Mouse (Mus musculus) kidney, embryonic 16.5 days (tissue): ENCODE data around the gene Pepd. TPM values are rescaled to one million over a fixed set of nuclear protein-coding genes. Genes with fewer than 3 reads are reported as not detected.
"Not testable (repeated sequence)": the region's sequence is repeated elsewhere in the genome, so short reads cannot be mapped to it uniquely, and the experiment has no call there.

Experiments
- ATAC-seq: fragments of 200-750 bp; cut with Nextera tagmentation; 2 replicates; pipeline ENCODE4 v1.8.0; 2017; ENCODE audit warnings: moderate TSS enrichment; ENCODE audit not compliant: low FRiP score, low TSS enrichment
- H3K27ac ChIP-seq: fragments of 300-500 bp; sonication (generic); 2 replicates; pipeline ENCODE4 v1.5.1; 2014; ENCODE audit warnings: low read length
- H3K27me3 ChIP-seq: fragments of 300-500 bp; sonication (generic); 2 replicates; pipeline ENCODE4 v1.6.1; 2014; ENCODE audit warnings: low read length, control low read depth, mixed read lengths; ENCODE audit not compliant: insufficient read depth
- H3K36me3 ChIP-seq: fragments of 300-500 bp; sonication (generic); 2 replicates; pipeline ENCODE4 v1.6.1; 2014; ENCODE audit warnings: low read length, control low read depth, mixed read lengths; ENCODE audit not compliant: insufficient read depth
- H3K4me1 ChIP-seq: fragments of 300-500 bp; sonication (generic); 2 replicates; pipeline ENCODE4 v1.6.1; 2014; ENCODE audit warnings: low read length, control low read depth, mixed read lengths; ENCODE audit not compliant: insufficient read depth
- H3K4me2 ChIP-seq: fragments of 300-500 bp; sonication (generic); replicated peaks from 2 replicates; pipeline ENCODE4 v1.6.1; 2014; ENCODE audit warnings: low read depth, low read length
- H3K4me3 ChIP-seq: fragments of 300-500 bp; sonication (generic); 2 replicates; pipeline ENCODE4 v1.5.1; 2014; ENCODE audit warnings: mild to moderate bottlenecking, low read length
- H3K9ac ChIP-seq: fragments of 300-500 bp; sonication (generic); replicated peaks from 2 replicates; pipeline ENCODE4 v1.6.1; 2014; ENCODE audit warnings: low read length
- H3K9me3 ChIP-seq: fragments of 300-500 bp; sonication (generic); 2 replicates; pipeline ENCODE4 v1.6.1; 2016; ENCODE audit warnings: low read length, control low read depth
- WGBS: fragments of 180-500 bp; shearing (Covaris S2); extraction: QIAGEN DNeasy Blood & Tissue Kit; methylation state at CpG from one replicate; pipeline ENCODE4 v1.1.7; 2014; 5-methylcytosine and 5-hydroxymethylcytosine counted together
- polyA plus RNA-seq: library from polyadenylated mRNA; unstranded; fragments of >200 nt; fragmentation: Nextera tagmentation; extraction: Ambion mirVana; gene quantifications from 2 replicates; pipeline ENCODE4 v1.2.1, GENCODE M21; 2015

The Pepd gene
- polyA plus RNA-seq, 1 experiment from 2014 or later, result 148 TPM

- no peak for ATAC-seq
- H3K4me2 ChIP-seq, result no peak overlapping the region
- WGBS, result 78% methylated on average over 3 of the region's 3 CpGs
These were observed 61.7 kb downstream of the Pepd start for GRCm38 (mm10) chr7:34973877-34974276.

GRCm38 (mm10) chr7:34975913-34976312, 63.7 kb downstream of the Pepd start:
- H3K36me3 ChIP-seq, result peaks cover 7% of the 10 kb centered on the region
- no peak overlapping the region for H3K4me3 ChIP-seq
- H3K9ac ChIP-seq, result no peak overlapping the region
- H3K4me2 ChIP-seq, result no peak overlapping the region
- H3K9me3 ChIP-seq, result no peaks in the 10 kb centered on the region
- no peaks in the 10 kb centered on the region for H3K4me1 ChIP-seq
- no peaks in the 10 kb centered on the region for H3K27me3 ChIP-seq
- WGBS, result 85% methylated on average over 12 of the region's 12 CpGs
- H3K27ac ChIP-seq, result no peak overlapping the region
- ATAC-seq, result no peak

More at GRCm38 (mm10) chr7:34973877-34974276, 61.7 kb downstream of the Pepd start:
- Histone ChIP-seq H3K27me3 (no peaks in the 10 kb centered on the region), H3K4me1 (no peaks in the 10 kb centered on the region), H3K9ac (no peak overlapping the region), H3K27ac (no peak overlapping the region), H3K36me3 (peaks cover 22% of the 10 kb centered on the region), H3K9me3 (no peaks in the 10 kb centered on the region), H3K4me3 (no peak overlapping the region)

GRCm38 (mm10) chr7:34977403-34977802, 65.2 kb downstream of the Pepd start:
- Histone ChIP-seq H3K4me1 (no peaks in the 10 kb centered on the region), H3K9ac (no peak overlapping the region), H3K9me3 (no peaks in the 10 kb centered on the region), H3K4me3 (no peak overlapping the region), H3K4me2 (no peak overlapping the region), H3K27ac (no peak overlapping the region), H3K36me3 (peaks cover 8% of the 10 kb centered on the region), H3K27me3 (no peaks in the 10 kb centered on the region)
- ATAC-seq, result no peak
- WGBS, result 96% methylated on average over 4 of the region's 4 CpGs

GRCm38 (mm10) chr7:34981803-34982202, 69.6 kb downstream of the Pepd start:
- Histone ChIP-seq H3K4me2 (no peak overlapping the region), H3K9me3 (no peaks in the 10 kb centered on the region), H3K9ac (no peak overlapping the region), H3K27me3 (no peaks in the 10 kb centered on the region), H3K4me3 (no peak overlapping the region), H3K36me3 (peaks cover 5% of the 10 kb centered on the region), H3K27ac (no peak overlapping the region), H3K4me1 (peaks cover 24% of the 10 kb centered on the region)
- 90% methylated on average over 10 of the region's 10 CpGs for WGBS
- ATAC-seq, result no peak

GRCm38 (mm10) chr7:34982372-34982771, 70.2 kb downstream of the Pepd start:
- WGBS, result 76% methylated on average over 2 of the region's 2 CpGs
- H3K9me3 ChIP-seq, H3K27me3 ChIP-seq, ATAC-seq, H3K27ac ChIP-seq, H3K4me2 ChIP-seq, H3K4me3 ChIP-seq, H3K9ac ChIP-seq, H3K36me3 ChIP-seq: not testable (repeated sequence)
- peaks cover 24% of the 10 kb centered on the region for H3K4me1 ChIP-seq

- peak overlapping the region; percentile 9; the same call in 1 of the 2 replicates for H3K27ac ChIP-seq
- no peaks in the 10 kb centered on the region for H3K27me3 ChIP-seq
- no peak overlapping the region for H3K4me2 ChIP-seq
- peaks cover 24% of the 10 kb centered on the region for H3K4me1 ChIP-seq
- H3K4me3 ChIP-seq, result no peak overlapping the region
- ATAC-seq, result no peak; the same call in 1 of the 2 replicates
- WGBS, result 60% methylated on average over 4 of the region's 4 CpGs
- H3K9ac ChIP-seq, result no peak overlapping the region
- peaks cover 5% of the 10 kb centered on the region for H3K36me3 ChIP-seq
- H3K9me3 ChIP-seq, result no peaks in the 10 kb centered on the region
These were observed 71.7 kb downstream of the Pepd start for GRCm38 (mm10) chr7:34983702-34984475.

GRCm38 (mm10) chr7:34984526-34985133, 72.5 kb downstream of the Pepd start:
- no peaks in the 10 kb centered on the region for H3K9me3 ChIP-seq
- WGBS, result 22% methylated on average over 11 of the region's 11 CpGs

GRCm38 (mm10) chr7:34985216-34985615, 73.0 kb downstream of the Pepd start:
- no peak overlapping the region for H3K27ac ChIP-seq
- ATAC-seq, result no peak; the same call in 1 of the 2 replicates

More at GRCm38 (mm10) chr7:34984526-34985133, 72.5 kb downstream of the Pepd start:
- Histone ChIP-seq H3K27ac (peak overlapping the region; percentile 9; the same call in 1 of the 2 replicates), H3K4me3 (no peak overlapping the region), H3K27me3 (no peaks in the 10 kb centered on the region), H3K9ac (no peak overlapping the region), H3K4me2 (no peak overlapping the region), H3K4me1 (peaks cover 24% of the 10 kb centered on the region), H3K36me3 (peaks cover 5% of the 10 kb centered on the region)
- peak; percentile 55 for ATAC-seq

GRCm38 (mm10) chr7:34985646-34986045, 73.5 kb downstream of the Pepd start:
- peak; percentile 47; the same call in 1 of the 2 replicates for ATAC-seq
- H3K4me3 ChIP-seq, result no peak overlapping the region
- H3K9me3 ChIP-seq, result no peaks in the 10 kb centered on the region
- no peaks in the 10 kb centered on the region for H3K27me3 ChIP-seq
- H3K4me2 ChIP-seq, result no peak overlapping the region
- peaks cover 24% of the 10 kb centered on the region for H3K4me1 ChIP-seq
- H3K36me3 ChIP-seq, result peaks cover 5% of the 10 kb centered on the region
- H3K27ac ChIP-seq, result no peak overlapping the region
- no peak overlapping the region for H3K9ac ChIP-seq

More at GRCm38 (mm10) chr7:34985216-34985615, 73.0 kb downstream of the Pepd start:
- Histone ChIP-seq H3K4me1 (peaks cover 24% of the 10 kb centered on the region), H3K4me2 (no peak overlapping the region), H3K36me3 (peaks cover 5% of the 10 kb centered on the region), H3K4me3 (no peak overlapping the region), H3K27me3 (no peaks in the 10 kb centered on the region), H3K9ac (no peak overlapping the region), H3K9me3 (no peaks in the 10 kb centered on the region)
- whole genome bisulfite sequencing, result 43% methylated on average over 9 of the region's 9 CpGs
